Mouse (Mus musculus) heart, embryonic 14.5 days (tissue): ENCODE data around the gene Cadps. TPM values are rescaled to one million over a fixed set of nuclear protein-coding genes. Genes with fewer than 3 reads are reported as not detected.
A peak's percentile ranks its signal among the peaks of the same experiment; 100 is the strongest.

Experiments
- ATAC-seq: fragments of 200-750 bp; cut with Nextera tagmentation; 2 replicates; pipeline ENCODE4 v1.8.0; 2017; ENCODE audit warnings: low read depth, moderate TSS enrichment; ENCODE audit not compliant: insufficient number of reproducible peaks, insufficient read depth, low FRiP score
- H3K27ac ChIP-seq, 2 experiments: fragments of 200-500 bp in 1 of 2; fragments of 300-500 bp in 1 of 2; sonication (generic) in 1 of 2; replicated peaks in 1 of 2; 2 replicates each; pipeline ENCODE4 v1.5.1; 2012 to 2014; ENCODE audit warnings: low read depth in 2 of 2, low read length in 2 of 2, control low read depth in 1 of 2, mild to moderate bottlenecking in 1 of 2, mixed read lengths in 1 of 2; ENCODE audit not compliant: control insufficient read depth in 1 of 2, insufficient read depth in 1 of 2
- H3K27me3 ChIP-seq: fragments of 300-500 bp; sonication (generic); 2 replicates; pipeline ENCODE4 v1.6.1; 2014; ENCODE audit warnings: mild to moderate bottlenecking, low read length, control low read depth; ENCODE audit not compliant: control insufficient read depth, insufficient read depth
- H3K36me3 ChIP-seq: fragments of 300-500 bp; sonication (generic); 2 replicates; pipeline ENCODE4 v1.6.1; 2014; ENCODE audit warnings: mild to moderate bottlenecking, control low read depth, low read length, mixed read lengths; ENCODE audit not compliant: control insufficient read depth, insufficient read depth
- H3K4me1 ChIP-seq, 2 experiments: fragments of 200-500 bp in 1 of 2; fragments of 300-500 bp in 1 of 2; sonication (generic) in 1 of 2; 2 replicates each; pipeline ENCODE4 v1.6.1; 2012 to 2014; ENCODE audit warnings: low read length in 2 of 2, control low read depth in 1 of 2, mixed read lengths in 1 of 2; ENCODE audit not compliant: control insufficient read depth in 2 of 2, insufficient read depth in 2 of 2
- H3K4me2 ChIP-seq: fragments of 300-500 bp; sonication (generic); 2 replicates; pipeline ENCODE4 v1.6.1; 2014; ENCODE audit warnings: mild to moderate bottlenecking, low read length
- H3K4me3 ChIP-seq, 2 experiments: fragments of 200-500 bp in 1 of 2; fragments of 300-500 bp in 1 of 2; sonication (generic) in 1 of 2; 2 replicates each; pipeline ENCODE4 v1.5.1; 2012 to 2014; ENCODE audit warnings: low read length in 2 of 2, mild to moderate bottlenecking in 2 of 2, control low read depth in 1 of 2, low read depth in 1 of 2, moderate library complexity in 1 of 2; ENCODE audit not compliant: control insufficient read depth in 1 of 2, insufficient read depth in 1 of 2
- H3K9ac ChIP-seq: fragments of 300-500 bp; sonication (generic); 2 replicates; pipeline ENCODE4 v1.6.1; 2014; ENCODE audit warnings: mild to moderate bottlenecking, low read length
- H3K9me3 ChIP-seq: fragments of 300-500 bp; sonication (generic); 2 replicates; pipeline ENCODE4 v1.6.1; 2016; ENCODE audit warnings: low read length, control low read depth; ENCODE audit not compliant: control insufficient read depth
- WGBS: fragments of 180-500 bp; shearing (Covaris S2); extraction: QIAGEN DNeasy Blood & Tissue Kit; methylation state at CpG from one replicate; pipeline ENCODE4 v1.1.7; 2014; 5-methylcytosine and 5-hydroxymethylcytosine counted together
- polyA plus RNA-seq: library from polyadenylated mRNA; unstranded; fragments of >200 nt; fragmentation: Nextera tagmentation; extraction: Ambion mirVana; gene quantifications from 2 replicates; pipeline ENCODE4 v1.2.1, GENCODE M21; 2014

Cadps gene
- 0.85 and 1.5 TPM in 2 replicates for polyA plus RNA-seq

DNA sequence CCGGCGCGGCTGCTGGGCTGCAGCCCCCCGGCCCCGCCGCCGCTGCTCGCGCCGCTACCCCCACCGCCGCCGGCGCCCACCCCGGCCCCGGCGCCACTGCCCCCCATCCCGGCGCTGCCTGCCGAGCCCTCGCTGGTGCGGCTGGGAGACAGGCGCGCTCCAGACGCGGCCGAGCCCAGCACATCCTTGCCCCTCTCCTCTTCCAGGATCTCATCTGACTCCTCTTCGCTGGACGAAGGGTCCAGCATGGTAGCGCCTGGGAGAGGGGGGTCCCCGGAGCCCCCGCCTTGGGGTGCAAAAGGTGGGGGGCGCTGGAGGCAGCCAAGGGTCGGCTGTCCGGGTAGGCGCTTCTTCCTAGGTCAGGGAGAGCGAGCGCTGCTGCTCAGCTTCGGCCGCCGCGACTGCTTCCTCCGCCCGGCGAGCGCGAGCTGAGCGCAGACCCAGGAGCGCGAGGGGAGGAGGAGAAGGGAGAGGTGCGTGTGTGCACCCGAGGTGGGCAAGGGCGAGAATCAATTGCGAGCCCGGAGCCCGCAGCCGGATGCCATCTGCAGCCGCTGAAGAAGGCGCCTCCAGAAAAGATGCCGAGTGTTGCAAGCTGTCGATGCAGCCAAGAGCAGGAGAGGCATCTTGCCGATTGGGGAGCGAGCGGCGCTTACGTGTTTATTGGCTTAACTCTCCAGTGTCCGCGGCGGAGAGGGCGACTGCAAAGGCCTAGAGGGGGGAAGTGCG is at the start of gene Cadps:
Gene Cadps, minus strand, starts transcription at position 589 of the 729 bp plus-strand sequence.
- Histone ChIP-seq H3K27me3 (peaks cover 14% of the 10 kb centered on the region), H3K4me3 (peak within 1 kb of the TSS; percentile 58 to 81), H3K4me2 (peak within 1 kb of the TSS; percentile 96), H3K4me1 (peaks cover 5 to 17% of the 10 kb centered on the region in 2 experiments; a peak in 3 of 4 replicates), H3K36me3 (no peaks in the 10 kb centered on the region), H3K27ac (peak within 1 kb of the TSS; percentile 83 to 86), H3K9ac (peak within 1 kb of the TSS; percentile 74), H3K9me3 (no peaks in the 10 kb centered on the region)
- ATAC-seq: 0 out of 2 replicates have a peak, but pooled peaks have one; percentile 14
- WGBS: 1% methylated on average over 67 of the region's 71 CpGs

- H3K36me3 ChIP-seq: no peaks in the 10 kb centered on the region
- H3K4me2 ChIP-seq: no peak overlapping the region
- H3K9me3 ChIP-seq: no peaks in the 10 kb centered on the region
- no peak overlapping the region for H3K4me3 ChIP-seq
- no peak overlapping the region for H3K27ac ChIP-seq
- no peak for ATAC-seq
- 88% methylated on average over 1 of the region's 1 CpGs for WGBS
- H3K9ac ChIP-seq: no peak overlapping the region
- no peaks in the 10 kb centered on the region for H3K27me3 ChIP-seq
- no peaks in the 10 kb centered on the region for H3K4me1 ChIP-seq
These were observed 46.7 kb upstream of the Cadps start for GRCm38 (mm10) chr14:12869605-12870004.

- no peak for ATAC-seq
- no peaks in the 10 kb centered on the region for H3K4me1 ChIP-seq
- H3K4me3 ChIP-seq: no peak overlapping the region
- H3K27me3 ChIP-seq: no peaks in the 10 kb centered on the region
- no peak overlapping the region for H3K27ac ChIP-seq
- no peak overlapping the region for H3K4me2 ChIP-seq
- H3K36me3 ChIP-seq: no peaks in the 10 kb centered on the region
- H3K9me3 ChIP-seq: no peaks in the 10 kb centered on the region
- WGBS: 60% methylated on average over 2 of the region's 2 CpGs
- no peak overlapping the region for H3K9ac ChIP-seq
These were observed 42.4 kb upstream of the Cadps start for GRCm38 (mm10) chr14:12865258-12865657.

DNA sequence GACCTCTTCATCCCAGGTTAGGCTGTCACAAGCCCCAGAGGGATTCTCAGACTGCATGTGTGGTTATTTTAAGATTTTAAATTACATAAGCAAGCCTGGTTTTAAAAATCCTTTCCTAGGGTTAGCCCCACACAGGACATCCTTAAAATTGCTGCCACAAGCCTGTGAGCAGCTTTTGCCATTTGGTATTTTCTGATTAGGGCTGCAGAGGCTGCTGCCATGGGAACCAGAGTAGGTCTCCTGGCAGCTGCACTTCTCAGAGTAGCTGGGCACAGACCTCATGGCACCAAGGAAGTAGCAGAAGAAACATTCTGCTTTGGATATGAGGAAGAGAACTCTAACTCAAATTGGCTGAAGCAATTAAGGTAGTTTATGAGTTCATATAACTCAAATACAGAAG is 21.0 kb upstream of the Cadps start:
- no peak overlapping the region for H3K4me2 ChIP-seq
- no peak for ATAC-seq
- H3K27ac ChIP-seq: no peak overlapping the region
- no peaks in the 10 kb centered on the region for H3K27me3 ChIP-seq
- H3K9ac ChIP-seq: no peak overlapping the region
- H3K4me3 ChIP-seq: no peak overlapping the region
- no peaks in the 10 kb centered on the region for H3K36me3 ChIP-seq
- H3K9me3 ChIP-seq: no peaks in the 10 kb centered on the region
- no peaks in the 10 kb centered on the region for H3K4me1 ChIP-seq

GRCm38 (mm10) chr14:12839471-12839870 is 16.6 kb upstream of the Cadps start:
- no peak overlapping the region for H3K4me2 ChIP-seq
- H3K4me3 ChIP-seq: no peak overlapping the region
- ATAC-seq: no peak
- H3K9ac ChIP-seq: no peak overlapping the region
- H3K27ac ChIP-seq: no peak overlapping the region
- H3K36me3 ChIP-seq: no peaks in the 10 kb centered on the region
- H3K27me3 ChIP-seq: no peaks in the 10 kb centered on the region
- H3K4me1 ChIP-seq: no peaks in the 10 kb centered on the region
- H3K9me3 ChIP-seq: no peaks in the 10 kb centered on the region
- WGBS: 48% methylated on average over 1 of the region's 1 CpGs

DNA sequence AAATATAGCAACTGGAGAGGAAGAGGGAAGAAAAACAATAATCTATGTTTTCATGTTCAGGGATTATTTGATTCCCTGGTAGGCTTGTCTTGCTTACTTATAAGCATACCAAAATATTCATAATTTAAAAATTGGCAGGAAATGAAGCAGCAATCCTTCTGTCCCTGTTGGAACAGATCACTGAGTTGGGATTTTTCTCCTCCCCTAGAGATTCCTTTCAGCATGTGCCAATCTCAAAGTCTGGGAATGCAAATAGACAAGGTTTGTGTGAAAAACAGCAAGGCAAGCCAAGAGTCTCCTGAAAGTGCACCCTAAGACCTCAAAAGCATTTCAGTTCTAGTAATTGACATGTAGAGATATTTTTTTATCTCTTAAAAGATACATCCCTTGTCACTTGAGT is 16.1 kb upstream of the Cadps start:
- Histone ChIP-seq H3K9ac (no peak overlapping the region), H3K4me3 (no peak overlapping the region), H3K4me2 (no peak overlapping the region), H3K27ac (no peak overlapping the region), H3K4me1 (no peaks in the 10 kb centered on the region), H3K27me3 (no peaks in the 10 kb centered on the region), H3K36me3 (no peaks in the 10 kb centered on the region), H3K9me3 (no peaks in the 10 kb centered on the region)
- no peak for ATAC-seq

GRCm38 (mm10) chr14:12838323-12838722 is 15.4 kb upstream of the Cadps start:
- no peaks in the 10 kb centered on the region for H3K4me1 ChIP-seq
- H3K4me2 ChIP-seq: no peak overlapping the region
- no peaks in the 10 kb centered on the region for H3K27me3 ChIP-seq
- H3K36me3 ChIP-seq: no peaks in the 10 kb centered on the region
- ATAC-seq: no peak
- H3K9me3 ChIP-seq: no peaks in the 10 kb centered on the region
- no peak overlapping the region for H3K4me3 ChIP-seq
- no peak overlapping the region for H3K9ac ChIP-seq
- H3K27ac ChIP-seq: no peak overlapping the region

DNA sequence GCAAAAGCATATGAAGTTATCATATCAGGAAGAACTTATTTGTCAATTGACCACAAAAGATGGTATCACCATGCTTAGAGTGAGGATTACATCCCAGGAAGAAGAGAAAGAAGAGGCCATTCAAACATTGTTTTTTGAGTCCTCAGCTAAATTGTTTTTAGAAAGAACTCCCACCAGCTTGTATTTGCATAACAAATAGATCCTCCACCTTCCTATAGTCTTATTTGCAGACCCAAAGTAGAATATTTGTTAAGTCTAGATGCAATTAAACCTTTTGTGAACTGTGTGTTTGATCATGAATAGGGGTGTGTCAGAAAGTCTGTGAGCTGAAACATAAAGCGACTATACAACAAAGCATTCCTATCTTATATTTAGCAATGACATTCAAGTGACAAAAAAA is 15.0 kb upstream of the Cadps start:
- Histone ChIP-seq H3K36me3 (no peaks in the 10 kb centered on the region), H3K4me1 (no peaks in the 10 kb centered on the region), H3K9me3 (no peaks in the 10 kb centered on the region), H3K27ac (no peak overlapping the region), H3K27me3 (no peaks in the 10 kb centered on the region), H3K4me3 (no peak overlapping the region), H3K9ac (no peak overlapping the region), H3K4me2 (no peak overlapping the region)
- ATAC-seq: no peak
- WGBS: 36% methylated on average over 1 of the region's 1 CpGs
